Mouse (Mus musculus) liver, embryonic 14.5 days (tissue): Measurements from ENCODE around the gene Golt1b. TPM values are rescaled to one million over a fixed set of nuclear protein-coding genes. Genes with fewer than 3 reads are reported as not detected.

Source experiments
- ATAC-seq: fragments of 200-750 bp; cut with Nextera tagmentation; 2 replicates; pipeline ENCODE4 v1.8.0; 2017; ENCODE audit warnings: moderate number of reproducible peaks, mild to moderate bottlenecking, moderate library complexity; ENCODE audit not compliant: insufficient read depth
- DNase-seq, 3 experiments: peaks; one replicate each; pipeline ENCODE4 v3.0.0-alpha.2; 2012 to 2013; ENCODE audit warnings: low read depth in 3 of 3, low spot score in 3 of 3
- H3K27ac ChIP-seq: fragments of 300-500 bp; sonication (generic); 2 replicates; pipeline ENCODE4 v1.5.1; 2014; ENCODE audit warnings: moderate library complexity, mild to moderate bottlenecking, control low read depth, inconsistent platforms
- H3K27me3 ChIP-seq: fragments of 300-500 bp; sonication (generic); 2 replicates; pipeline ENCODE4 v1.6.1; 2014; ENCODE audit warnings: mild to moderate bottlenecking, low read length, moderate library complexity; ENCODE audit not compliant: control insufficient read depth, insufficient read depth
- H3K36me3 ChIP-seq: fragments of 300-500 bp; sonication (generic); replicated peaks from 2 replicates; pipeline ENCODE4 v1.6.1; 2014; ENCODE audit warnings: low read depth; ENCODE audit not compliant: control insufficient read depth, insufficient read depth
- H3K4me1 ChIP-seq, 2 experiments: fragments of 200-500 bp in 1 of 2; fragments of 300-500 bp in 1 of 2; sonication (generic) in 1 of 2; replicated peaks; 2 replicates each; pipeline ENCODE4 v1.6.1; 2012 to 2014; ENCODE audit warnings: antibody characterized with exemption in 1 of 2, inconsistent platforms in 1 of 2, low read length in 1 of 2; ENCODE audit not compliant: control insufficient read depth in 2 of 2, insufficient read depth in 2 of 2
- H3K4me2 ChIP-seq: fragments of 300-500 bp; sonication (generic); 2 replicates; pipeline ENCODE4 v1.6.1; 2014; ENCODE audit warnings: low read depth, mild to moderate bottlenecking, control low read depth, moderate library complexity
- H3K4me3 ChIP-seq, 2 experiments: fragments of 200-500 bp in 1 of 2; fragments of 300-500 bp in 1 of 2; sonication (generic) in 1 of 2; 2 replicates each; pipeline ENCODE4 v1.5.1; 2012 to 2014; ENCODE audit warnings: low read depth in 2 of 2, low read length in 2 of 2, mild to moderate bottlenecking in 2 of 2, control low read depth in 1 of 2, inconsistent platforms in 1 of 2, moderate library complexity in 1 of 2; ENCODE audit not compliant: insufficient read depth in 1 of 2
- H3K9ac ChIP-seq: fragments of 300-500 bp; sonication (generic); replicated peaks from 2 replicates; pipeline ENCODE4 v1.6.1; 2014; ENCODE audit warnings: mild to moderate bottlenecking, control low read depth, moderate library complexity
- H3K9me3 ChIP-seq: fragments of 300-500 bp; sonication (generic); 2 replicates; pipeline ENCODE4 v1.6.1; 2016; ENCODE audit warnings: low read length, mixed read lengths; ENCODE audit not compliant: control insufficient read depth
- CTCF ChIP-seq: IDR thresholded peaks from 2 replicates; pipeline ENCODE4 v1.5.1; 2016; ENCODE audit warnings: antibody characterized with exemption, low read depth, control low read depth
- EP300 ChIP-seq: IDR thresholded peaks from 2 replicates; pipeline ENCODE4 v1.6.1; 2016; ENCODE audit warnings: antibody characterized with exemption, low read depth
- WGBS: fragments of 180-500 bp; shearing (Covaris S2); extraction: QIAGEN DNeasy Blood & Tissue Kit; methylation state at CpG from one replicate; pipeline ENCODE4 v1.1.7; 2014; ENCODE audit not compliant: insufficient replicate concordance; 5-methylcytosine and 5-hydroxymethylcytosine counted together
- polyA plus RNA-seq, 2 experiments: library from polyadenylated mRNA; depleted of rRNA in 1 of 2; stranded (reverse) in 1 of 2; unstranded in 1 of 2; fragments of >200 nt; fragmentation: Nextera tagmentation in 1 of 2; extraction: Ambion mirVana in 1 of 2; gene quantifications; 2 replicates each; pipeline versions ENCODE4 v1.2.1 to v1.2.3; 2012 to 2014

Gene Golt1b
- polyA plus RNA-seq, 2 experiments = 7.9 to 39.4 TPM

DNA sequence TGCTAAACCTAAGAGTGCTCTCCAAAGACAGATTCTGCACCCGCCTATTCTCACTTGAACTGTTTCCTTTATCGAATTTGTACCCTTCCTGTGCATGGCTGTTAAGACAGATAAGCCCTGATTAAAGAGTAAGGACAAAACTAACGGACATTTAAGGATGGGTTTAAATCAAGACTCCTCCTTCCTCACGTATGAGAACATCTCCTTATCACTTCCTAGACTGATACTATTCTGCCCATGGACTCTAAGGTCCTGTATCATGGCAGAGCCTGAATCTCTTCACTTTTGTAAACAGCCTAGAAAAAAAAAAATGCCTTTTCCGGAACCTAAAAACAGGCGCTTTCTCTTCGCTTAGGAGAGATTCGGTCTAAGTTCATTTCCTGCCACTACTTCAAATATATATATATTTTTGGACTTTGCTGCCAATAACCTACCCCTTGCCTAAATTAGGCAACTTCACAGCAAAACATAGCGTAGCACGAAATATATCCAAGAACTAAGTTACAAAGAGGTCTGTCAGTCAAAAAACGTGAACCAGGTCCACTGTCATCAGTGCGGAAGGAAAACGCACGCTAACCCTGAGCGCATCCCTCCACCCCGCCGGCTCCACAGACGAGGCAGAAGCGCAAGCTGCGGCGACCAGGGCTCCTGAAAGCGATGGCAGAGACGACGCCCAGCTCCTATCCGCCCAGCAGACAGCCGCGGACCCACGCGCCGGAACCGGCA, 573 bp upstream of the Golt1b start:
- peak overlapping the region; percentile 83 to 92 for H3K4me3 ChIP-seq
- H3K36me3 ChIP-seq = no peaks in the 10 kb centered on the region; the same call in 1 of the 2 replicates
- H3K4me2 ChIP-seq = peak overlapping the region; percentile 85
- peak overlapping the region; percentile 75 for H3K27ac ChIP-seq
- ATAC-seq (peak; percentile 68), DNase-seq (peak; percentile 51 to 75 (median 58))
- H3K9me3 ChIP-seq = no peaks in the 10 kb centered on the region
- peak overlapping the region; percentile 74 for H3K9ac ChIP-seq
- peak; percentile 90 for TF ChIP-seq EP300
- no peak for TF ChIP-seq CTCF
- no peaks in the 10 kb centered on the region for H3K27me3 ChIP-seq
- H3K4me1 ChIP-seq = peaks cover 4 to 17% of the 10 kb centered on the region in 2 experiments
- WGBS = under 1% methylated on average over 31 of the region's 31 CpGs

DNA sequence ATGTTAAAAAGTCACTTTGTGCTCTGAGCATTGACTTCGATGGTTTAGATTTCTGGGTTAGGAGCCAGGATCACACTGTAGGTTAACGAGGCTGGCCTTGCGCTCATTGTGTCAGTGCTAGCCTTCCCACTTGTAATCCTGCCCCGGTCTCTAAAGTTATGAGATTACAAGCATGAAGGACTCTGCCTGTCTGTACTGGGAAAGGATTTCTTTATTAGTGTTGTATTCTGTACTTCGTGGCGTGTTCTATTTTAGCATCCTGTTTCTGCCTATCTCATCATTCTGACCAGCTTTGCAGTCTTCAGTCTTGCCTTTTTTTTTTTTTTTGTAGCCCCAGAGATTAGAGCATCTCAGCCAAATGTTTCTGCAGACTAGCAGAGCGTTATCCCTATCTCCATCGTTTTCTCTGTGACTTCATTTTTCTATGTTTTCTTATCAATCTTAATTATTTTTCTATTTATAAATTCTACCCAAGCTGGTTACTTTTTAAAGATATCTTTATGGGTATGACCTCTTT, 792 bp downstream of the Golt1b start:
- Histone ChIP-seq H3K9ac (peak overlapping the region; percentile 87), H3K4me1 (peaks cover 4 to 17% of the 10 kb centered on the region in 2 experiments), H3K27ac (no peak overlapping the region), H3K27me3 (no peaks in the 10 kb centered on the region), H3K9me3 (no peaks in the 10 kb centered on the region), H3K4me2 (peak overlapping the region; percentile 85), H3K4me3 (peak overlapping the region; percentile 77 to 92), H3K36me3 (no peaks in the 10 kb centered on the region; the same call in 1 of the 2 replicates)
- DNase-seq = no peak
- WGBS = 15% methylated on average over 8 of the region's 8 CpGs
- TF ChIP-seq CTCF = no peak
- no peak for TF ChIP-seq EP300
- no peak for ATAC-seq

DNA sequence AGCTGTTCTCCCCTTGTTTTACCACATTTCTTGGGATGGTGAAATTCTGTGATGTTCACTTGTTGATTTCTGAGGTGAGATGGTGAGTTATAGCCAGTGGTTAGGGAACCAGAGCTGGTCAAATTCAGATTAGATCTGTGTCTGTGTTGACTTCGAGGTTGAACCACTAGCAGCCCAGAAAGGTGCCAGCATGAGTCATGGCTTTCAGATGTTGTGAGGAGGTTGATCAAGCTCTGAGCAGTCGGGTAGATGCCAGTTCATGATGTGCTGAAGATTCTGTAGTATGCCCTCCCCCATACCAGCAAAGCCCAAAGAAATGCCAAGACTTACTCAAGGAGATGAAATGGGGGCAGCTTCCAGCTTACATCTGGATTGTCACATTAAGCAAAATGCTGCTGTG, 2.1 kb downstream of the Golt1b start:
- no peak for TF ChIP-seq CTCF
- TF ChIP-seq EP300 = no peak
- ATAC-seq (no peak), DNase-seq (no peak)
- peaks cover 4 to 17% of the 10 kb centered on the region in 2 experiments for H3K4me1 ChIP-seq
- no peak overlapping the region; the same call in 1 of the 2 replicates for H3K4me2 ChIP-seq
- no peaks in the 10 kb centered on the region for H3K27me3 ChIP-seq
- H3K9me3 ChIP-seq = no peaks in the 10 kb centered on the region
- no peak overlapping the region for H3K4me3 ChIP-seq
- WGBS = 30% methylated on average over 2 of the region's 2 CpGs
- peaks cover 2% of the 10 kb centered on the region for H3K36me3 ChIP-seq
- H3K9ac ChIP-seq = no peak overlapping the region
- H3K27ac ChIP-seq = no peak overlapping the region

DNA sequence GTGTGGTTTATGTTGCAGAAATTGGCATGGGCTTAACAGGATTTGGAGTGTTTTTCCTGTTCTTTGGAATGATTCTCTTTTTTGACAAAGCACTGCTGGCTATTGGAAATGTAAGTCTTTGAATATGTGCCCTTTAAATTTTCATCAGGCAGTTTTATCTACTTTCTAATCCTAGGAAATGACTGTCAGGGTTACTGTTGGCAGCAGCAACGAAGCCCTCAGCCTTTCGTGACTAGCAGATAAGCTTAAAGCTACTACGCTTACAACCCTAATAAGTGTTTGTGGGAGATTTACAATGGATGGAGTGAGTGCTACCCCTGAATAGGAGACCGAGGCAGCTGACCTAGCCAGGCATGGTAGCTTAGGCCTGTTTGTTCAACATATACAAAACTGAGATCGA, 5.3 kb downstream of the Golt1b start:
- Histone ChIP-seq H3K4me1 (peaks cover 0 to 12% of the 10 kb centered on the region in 2 experiments; a peak in 3 of 4 replicates), H3K36me3 (peaks cover 20% of the 10 kb centered on the region), H3K4me2 (no peak overlapping the region), H3K4me3 (no peak overlapping the region), H3K27ac (no peak overlapping the region), H3K27me3 (no peaks in the 10 kb centered on the region), H3K9me3 (no peaks in the 10 kb centered on the region), H3K9ac (no peak overlapping the region)
- DNase-seq = no peak
- TF ChIP-seq EP300 (no peak), CTCF (no peak)
- 38% methylated on average over 5 of the region's 5 CpGs for WGBS
- no peak for ATAC-seq

DNA sequence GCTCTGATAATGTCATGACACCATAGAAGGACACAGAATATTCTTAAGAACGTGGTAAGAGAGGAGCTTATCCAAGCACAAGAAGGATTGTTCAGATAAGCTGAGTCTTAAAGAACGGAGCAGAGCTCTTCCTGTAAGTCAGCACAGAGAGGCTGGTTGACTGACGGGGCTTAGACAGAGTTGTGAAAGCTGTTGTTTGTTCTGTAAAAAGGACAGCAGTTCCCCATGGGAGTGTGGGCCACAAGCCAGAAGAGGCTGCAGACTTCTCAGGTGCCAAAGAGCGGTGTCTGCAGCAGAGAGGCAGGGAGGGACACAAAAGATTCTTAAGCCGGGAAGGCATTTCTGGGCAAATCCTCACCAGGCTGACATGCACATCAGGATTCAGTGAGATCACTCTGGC, 7.6 kb downstream of the Golt1b start:
- Histone ChIP-seq H3K27ac (no peak overlapping the region), H3K36me3 (peaks cover 20% of the 10 kb centered on the region), H3K4me3 (no peak overlapping the region), H3K9ac (no peak overlapping the region), H3K4me2 (no peak overlapping the region), H3K27me3 (no peaks in the 10 kb centered on the region), H3K4me1 (no peaks in the 10 kb centered on the region), H3K9me3 (no peaks in the 10 kb centered on the region)
- ATAC-seq (no peak), DNase-seq (no peak)
- TF ChIP-seq EP300 (no peak), CTCF (no peak)
- 57% methylated on average over 5 of the region's 5 CpGs for WGBS
